Comparison of ENCODE assay signal across 8 mouse cellular contexts in the genomic region with DNA sequence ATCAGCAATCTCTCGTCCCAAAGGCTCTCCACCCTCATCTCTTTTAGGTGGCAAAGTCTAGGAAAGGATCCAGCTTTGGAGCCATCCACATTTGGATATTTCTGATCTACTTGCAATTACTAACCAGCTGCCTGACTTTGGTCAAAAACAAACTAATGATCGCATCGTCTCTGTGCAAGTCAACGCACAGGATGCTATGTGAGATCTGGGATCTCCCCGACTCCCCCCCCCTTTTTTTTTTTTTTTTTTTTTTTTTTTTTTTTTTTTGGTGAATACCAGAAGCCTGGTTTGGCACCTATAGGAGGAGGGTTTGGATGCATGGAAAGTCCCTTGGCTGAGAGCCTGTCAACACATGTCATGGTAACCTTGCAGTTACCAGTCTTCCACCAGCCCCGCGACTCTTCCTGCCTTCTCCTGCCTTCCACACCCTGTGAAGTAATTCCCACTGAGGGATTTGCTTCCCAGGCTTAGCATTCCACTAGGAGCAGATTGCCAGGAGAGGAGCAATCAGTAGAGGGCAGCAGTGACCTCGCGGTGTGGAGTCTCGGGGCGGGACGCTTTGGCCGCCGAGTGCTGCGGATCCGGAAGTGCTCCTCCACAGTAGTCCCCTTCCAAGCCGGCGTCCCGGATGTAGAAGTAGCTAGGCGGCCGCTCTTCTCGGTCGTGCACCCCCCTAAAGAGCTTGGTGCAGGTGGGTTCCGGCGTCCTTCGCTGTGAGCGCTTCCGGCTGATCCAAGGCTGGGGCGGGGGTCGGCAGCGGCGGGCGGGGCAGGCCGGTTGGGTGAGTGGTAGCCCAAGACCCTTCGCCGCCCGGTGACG. TPM values are rescaled to one million over a fixed set of nuclear protein-coding genes. Genes with fewer than 3 reads are reported as not detected.
DNase-seq lines count a peak whose midpoint lies in the region; ATAC-seq and TF ChIP-seq lines count a peak whose summit lies in the region.

Gene Pigc, plus strand, starts transcription at position 598 of the 819 bp plus-strand sequence.

- H3K9ac ChIP-seq in forebrain, embryonic 16.5 days (replicated peaks; ENCODE audit: low read depth, low read length) = peak within 1 kb of the TSS; percentile 80
- peak within 1 kb of the TSS; percentile 72 for H3K9ac ChIP-seq in lung, embryonic 14.5 days

- peak within 1 kb of the TSS; percentile 73 for H3K27ac ChIP-seq in forebrain, embryonic 16.5 days (ENCODE audit: low read length)
- H3K27ac ChIP-seq in layer of hippocampus, adult 2 months = peak within 1 kb of the TSS; percentile 90
- H3K27ac ChIP-seq in lung, embryonic 14.5 days (ENCODE audit: low read depth) = peak within 1 kb of the TSS; percentile 77; the same call in 1 of the 2 replicates
- H3K27ac ChIP-seq in olfactory bulb, adult 2 months (ENCODE audit: insufficient read depth, low read depth, low read length) = 0 out of 2 replicates have a peak within 1 kb of the TSS, but pooled peaks have one; percentile 42
- no peak within 1 kb of the TSS for H3K27ac ChIP-seq in thymus, adult 2 months (ENCODE audit: control insufficient read depth, insufficient read depth, low read length)

- H3K4me3 ChIP-seq in G1E (ENCODE audit: low read depth, low read length) = peak within 1 kb of the TSS; percentile 75
- peak within 1 kb of the TSS; percentile 82 for H3K4me3 ChIP-seq in forebrain, embryonic 16.5 days (replicated peaks; ENCODE audit: low read length)
- H3K4me3 ChIP-seq in layer of hippocampus, adult 2 months = peak within 1 kb of the TSS; percentile 66
- H3K4me3 ChIP-seq in lung, embryonic 14.5 days (ENCODE audit: low read depth, low read length) = peak within 1 kb of the TSS; percentile 71
- peak within 1 kb of the TSS; percentile 67 for H3K4me3 ChIP-seq in olfactory bulb, adult 2 months (ENCODE audit: insufficient read depth, low read depth, low read length)
- peak within 1 kb of the TSS; percentile 70 for H3K4me3 ChIP-seq in thymus, adult 2 months (ENCODE audit: control insufficient read depth, insufficient read depth, low read length)

- 3% methylated on average over 38 of the region's 38 CpGs for WGBS in forebrain, embryonic 16.5 days
- WGBS in lung, embryonic 14.5 days = 2% methylated on average over 38 of the region's 38 CpGs
- WGBS in olfactory bulb, adult 2 months = 1% methylated on average over 38 of the region's 38 CpGs
- WGBS in thymus, adult 2 months = 5% methylated on average over 38 of the region's 38 CpGs

- peak; percentile 37; the same call in 1 of the 2 replicates for TF ChIP-seq POLR2A in olfactory bulb, adult 2 months (IDR thresholded peaks at IDR 0.05; ENCODE audit: insufficient read depth, low read depth, low read length)
- TF ChIP-seq POLR2A in thymus, adult 2 months (IDR thresholded peaks at IDR 0.05; ENCODE audit: control insufficient read depth, extremely low read depth, insufficient read depth, low read length, poor library complexity) = 0 out of 2 replicates have a peak, but pooled peaks have one; percentile 17

- intact Hi-C loops in heart, postnatal 36 days (cut with DNase I) = loop anchor here (2.0 kb wide), 1 partner anchor 92 kb away; the partner anchor contains the start of gene Suco

- peaks cover 20% of the 10 kb centered on the region for H3K36me3 ChIP-seq in G1E (replicated peaks)
- H3K36me3 ChIP-seq in forebrain, embryonic 16.5 days (ENCODE audit: control insufficient read depth, insufficient read depth) = no peaks in the 10 kb centered on the region
- H3K36me3 ChIP-seq in lung, embryonic 14.5 days (ENCODE audit: insufficient read depth) = peaks cover 6% of the 10 kb centered on the region
- no peaks in the 10 kb centered on the region for H3K36me3 ChIP-seq in thymus, adult 2 months (ENCODE audit: control insufficient read depth, insufficient read depth, low read length)

- peaks cover 4% of the 10 kb centered on the region for H3K27me3 ChIP-seq in G1E (ENCODE audit: insufficient read depth, low read length)
- H3K27me3 ChIP-seq in forebrain, embryonic 16.5 days (replicated peaks; ENCODE audit: control insufficient read depth, insufficient read depth, low read length) = no peaks in the 10 kb centered on the region
- H3K27me3 ChIP-seq in lung, embryonic 14.5 days (ENCODE audit: insufficient read depth, low read length) = no peaks in the 10 kb centered on the region
- H3K27me3 ChIP-seq in thymus, adult 2 months (ENCODE audit: control insufficient read depth, insufficient read depth, low read length) = no peaks in the 10 kb centered on the region

- H3K4me1 ChIP-seq in G1E (ENCODE audit: insufficient read depth, low read depth, low read length) = peaks cover 30% of the 10 kb centered on the region
- H3K4me1 ChIP-seq in forebrain, embryonic 16.5 days (replicated peaks; ENCODE audit: control insufficient read depth, insufficient read depth, low read length) = peaks cover 11% of the 10 kb centered on the region
- no peaks in the 10 kb centered on the region for H3K4me1 ChIP-seq in lung, embryonic 14.5 days (ENCODE audit: insufficient read depth)
- peaks cover 6% of the 10 kb centered on the region; the same call in 1 of the 2 replicates for H3K4me1 ChIP-seq in olfactory bulb, adult 2 months (ENCODE audit: control insufficient read depth, insufficient read depth, low read length)
- H3K4me1 ChIP-seq in thymus, adult 2 months (replicated peaks; ENCODE audit: control insufficient read depth, insufficient read depth, low read length) = no peaks in the 10 kb centered on the region; the same call in 1 of the 2 replicates

- 0 out of 2 replicates have a peak, but pooled peaks have one; percentile 28 for TF ChIP-seq CTCF in G1E (IDR thresholded peaks at IDR 0.05; ENCODE audit: low read depth, low read length)
- peak; percentile 86 for TF ChIP-seq CTCF in layer of hippocampus, adult 2 months (conservative IDR thresholded peaks at IDR 0.05)
- TF ChIP-seq CTCF in lung, embryonic 14.5 days (IDR thresholded peaks at IDR 0.05; ENCODE audit: low read depth) = peak; percentile 90
- peak; percentile 52 for TF ChIP-seq CTCF in olfactory bulb, adult 2 months (IDR thresholded peaks at IDR 0.05; ENCODE audit: insufficient read depth, low read depth, low read length)
- TF ChIP-seq CTCF in thymus, adult 2 months (IDR thresholded peaks at IDR 0.05; ENCODE audit: borderline replicate concordance, control insufficient read depth, extremely low read depth, insufficient read depth, low read length, poor library complexity) = peak; percentile 68; the same call in 1 of the 2 replicates

- no peaks in the 10 kb centered on the region for H3K9me3 ChIP-seq in G1E (replicated peaks)
- H3K9me3 ChIP-seq in forebrain, embryonic 16.5 days (ENCODE audit: control insufficient read depth, low read length) = no peaks in the 10 kb centered on the region
- H3K9me3 ChIP-seq in lung, embryonic 14.5 days (ENCODE audit: low read depth, low read length) = no peaks in the 10 kb centered on the region

- ATAC-seq in G1E (ENCODE audit: extremely low read depth, insufficient number of reproducible peaks, low FRiP score, poor library complexity, severe bottlenecking) = peak; percentile 98
- peak; percentile 99 for ATAC-seq in forebrain, embryonic 16.5 days
- peak; percentile 99 for ATAC-seq in lung, embryonic 14.5 days (ENCODE audit: insufficient read depth)

- peak; percentile 86 for DNase-seq in G1E (ENCODE audit: low spot score)
- DNase-seq in cerebellum, adult 18-20 months = peak; percentile 93 to 96
- DNase-seq in heart, postnatal 36 days = peak; percentile 88 to 90
- peak; percentile 94 to 95 for DNase-seq in layer of hippocampus, adult 2 months (ENCODE audit: low spot score in 2 of 2)
- DNase-seq in lung, embryonic 14.5 days = peak; percentile 98
- peak; percentile 86 for DNase-seq in thymus, adult 2 months

- peak within 1 kb of the TSS; percentile 74 for H3K4me2 ChIP-seq in forebrain, embryonic 16.5 days (ENCODE audit: low read length)
- peak within 1 kb of the TSS; percentile 64 for H3K4me2 ChIP-seq in lung, embryonic 14.5 days

RNA-seq across cellular contexts. Expression of gene Pigc, which starts in this region (rescaled TPM):
- total RNA-seq in G1E (2014; fragmentation: Nextera tagmentation) (14.6 and 17.7 TPM in 2 replicates), G1E (2017) (25.1 and 26.1 TPM in 2 replicates)
- polyA plus RNA-seq in G1E (2012) = 0.75 and 0.93 TPM in 2 replicates
- 35.7 and 36.9 TPM in 2 replicates for polyA plus RNA-seq in forebrain, embryonic 16.5 days (2015; fragmentation: Nextera tagmentation; extraction: Ambion mirVana)
- total RNA-seq in heart, postnatal 36 days (2021) = 10 to 100 TPM; 14.3 to 17.6 TPM
- 10 to 100 TPM; 13.3 to 14.5 TPM for total RNA-seq in layer of hippocampus, adult 2 months (2021)
- 35.2 and 40.0 TPM in 2 replicates for polyA plus RNA-seq in lung, embryonic 14.5 days (2014; fragmentation: Nextera tagmentation; extraction: Ambion mirVana)
- polyA plus RNA-seq in olfactory bulb, adult 2 months (2012; ENCODE audit: insufficient read depth, insufficient read length, low replicate concordance, missing spikeins) = not detected in 2 replicates
- polyA plus RNA-seq in thymus, adult 2 months (2012; rRNA removed) = 17.5 and 25.0 TPM in 2 replicates

Comparison
In these comparisons a context has a peak if more than half of its experiments do, and no peak if none do; other contexts are left out.
1. CTCF ChIP-seq: peak in every context shown above with its lines; median percentile 90 in lung, embryonic 14.5 days; 86 in layer of hippocampus, adult 2 months; 68 in thymus, adult 2 months; 52 in olfactory bulb, adult 2 months; 28 in G1E.